Mouse (Mus musculus) heart, postnatal 25 days (tissue): ENCODE data around the gene Pank4. TPM values are rescaled to one million over a fixed set of nuclear protein-coding genes. Genes with fewer than 3 reads are reported as not detected.

ENCODE experiments used
- total RNA-seq, 2 experiments: library from RNA; stranded (reverse); gene quantifications; 2 replicates each; pipeline ENCODE4 v1.2.3; 2021

The Pank4 gene
- total RNA-seq, 2 experiments from 2014 or later, result 45.6 to 46.4 TPM

Other genes with a start within 250 kb of the Pank4 start
- under 1 TPM in 1 of 2 experiments, not detected in 1; 0.17 TPM for gene Ttc34, start 126.7 kb upstream of the Pank4 start, total RNA-seq
- gene Mmel1, start 94.5 kb upstream of the Pank4 start, total RNA-seq, result under 1 TPM; 0.20 to 0.39 TPM
- gene Fam213b, start 65.0 kb upstream of the Pank4 start, total RNA-seq, result 10 to 100 TPM; 74.4 to 76.2 TPM
- 1 to 10 TPM; 3.8 to 6.7 TPM for gene Tnfrsf14, start 35.6 kb upstream of the Pank4 start, total RNA-seq
- under 1 TPM in 1 of 2 experiments, not detected in 1; 0.28 TPM for gene Hes5, start 3.2 kb upstream of the Pank4 start, total RNA-seq
- under 1 TPM in 1 of 2 experiments, not detected in 1; 0.08 TPM for gene Plch2, start 92.7 kb downstream of the Pank4 start, total RNA-seq
- 10 to 100 TPM; 23.9 to 25.7 TPM for gene Pex10, start 102.9 kb downstream of the Pank4 start, total RNA-seq
- gene Rer1, start 122.3 kb downstream of the Pank4 start, total RNA-seq, result 10 to 100 TPM; 66.1 to 68.7 TPM
- gene Morn1, start 122.5 kb downstream of the Pank4 start, total RNA-seq, result 1 to 10 TPM; 1.1 to 1.3 TPM